Mouse (Mus musculus) megakaryocyte, embryonic 14.5 days (primary cell): ENCODE data around the gene A4galt. TPM values are rescaled to one million over a fixed set of nuclear protein-coding genes. Genes with fewer than 3 reads are reported as not detected.

ENCODE experiments used
- H3K27me3 ChIP-seq: replicated peaks from 2 replicates; pipeline ENCODE3; 2012; ENCODE audit warnings: inconsistent platforms
- H3K36me3 ChIP-seq: replicated peaks from 2 replicates; pipeline ENCODE3; 2012; ENCODE audit warnings: low read length, inconsistent platforms, mixed read lengths
- H3K4me1 ChIP-seq: 2 replicates; pipeline ENCODE4 v1.6.1; 2012; ENCODE audit warnings: inconsistent platforms
- H3K4me3 ChIP-seq: replicated peaks from 2 replicates; pipeline ENCODE3; 2012; ENCODE audit warnings: moderate library complexity, mild to moderate bottlenecking, inconsistent platforms
- H3K9me3 ChIP-seq: 2 replicates; pipeline ENCODE4 v1.6.1; 2012; ENCODE audit warnings: inconsistent platforms
- FLI1 ChIP-seq: IDR thresholded peaks from 2 replicates; pipeline ENCODE4 v1.6.1; 2012; ENCODE audit warnings: low read length, inconsistent platforms, mixed read lengths
- GATA1 ChIP-seq: IDR thresholded peaks from 3 replicates; pipeline ENCODE4 v1.6.1; 2012; ENCODE audit warnings: mixed read lengths, low read length, inconsistent platforms, borderline replicate concordance
- polyA plus RNA-seq: library from polyadenylated mRNA; stranded (reverse); fragments of >175 nt; gene quantifications from 2 replicates; pipeline ENCODE4 v1.2.3, GENCODE M21; 2012; ENCODE audit warnings: low replicate concordance; ENCODE audit not compliant: insufficient read depth

The A4galt gene
- polyA plus RNA-seq, 1 experiment = not detected

DNA sequence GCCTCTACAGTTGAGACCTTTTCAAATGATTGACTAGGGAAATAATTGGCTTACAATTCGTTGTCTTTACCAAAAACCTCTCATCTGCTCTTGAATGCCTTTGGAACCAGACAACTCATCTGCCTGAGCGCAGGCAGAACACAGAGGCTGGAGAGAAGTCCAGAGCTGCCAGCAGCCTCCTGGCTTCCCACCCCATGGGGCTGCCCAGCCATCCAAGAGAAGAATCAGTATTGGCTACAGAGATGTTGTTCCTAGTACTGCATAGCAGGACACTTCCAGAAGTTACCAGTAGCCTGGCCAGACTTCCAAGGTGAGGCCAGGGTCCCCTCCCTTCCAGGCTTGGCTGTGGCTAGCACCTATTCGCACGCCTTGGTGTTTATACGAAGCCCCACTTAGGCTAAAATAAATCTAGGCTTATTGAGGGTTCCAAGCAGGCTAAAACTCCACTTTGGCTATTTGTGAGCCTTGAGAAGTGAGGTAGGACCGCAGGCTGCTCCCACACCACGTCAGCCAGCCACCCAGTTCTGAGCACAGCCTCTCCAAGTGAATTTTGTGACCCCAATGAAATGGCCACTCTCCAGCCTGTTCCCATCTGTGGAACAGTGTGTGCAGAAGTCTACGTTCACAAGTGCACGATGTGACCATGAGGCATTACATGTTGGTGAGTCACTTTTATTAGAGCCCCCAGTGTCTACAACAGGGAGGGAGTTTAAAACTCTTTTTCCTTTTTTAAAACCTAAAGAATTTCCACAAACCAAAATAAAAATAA lies 25.3 kb downstream of the A4galt start:
- peaks cover 31% of the 10 kb centered on the region for H3K4me1 ChIP-seq
- no peak overlapping the region for H3K4me3 ChIP-seq
- H3K9me3 ChIP-seq = no peaks in the 10 kb centered on the region
- peaks cover 71% of the 10 kb centered on the region for H3K27me3 ChIP-seq
- no peak for TF ChIP-seq FLI1
- no peak for TF ChIP-seq GATA1
- no peaks in the 10 kb centered on the region for H3K36me3 ChIP-seq

DNA sequence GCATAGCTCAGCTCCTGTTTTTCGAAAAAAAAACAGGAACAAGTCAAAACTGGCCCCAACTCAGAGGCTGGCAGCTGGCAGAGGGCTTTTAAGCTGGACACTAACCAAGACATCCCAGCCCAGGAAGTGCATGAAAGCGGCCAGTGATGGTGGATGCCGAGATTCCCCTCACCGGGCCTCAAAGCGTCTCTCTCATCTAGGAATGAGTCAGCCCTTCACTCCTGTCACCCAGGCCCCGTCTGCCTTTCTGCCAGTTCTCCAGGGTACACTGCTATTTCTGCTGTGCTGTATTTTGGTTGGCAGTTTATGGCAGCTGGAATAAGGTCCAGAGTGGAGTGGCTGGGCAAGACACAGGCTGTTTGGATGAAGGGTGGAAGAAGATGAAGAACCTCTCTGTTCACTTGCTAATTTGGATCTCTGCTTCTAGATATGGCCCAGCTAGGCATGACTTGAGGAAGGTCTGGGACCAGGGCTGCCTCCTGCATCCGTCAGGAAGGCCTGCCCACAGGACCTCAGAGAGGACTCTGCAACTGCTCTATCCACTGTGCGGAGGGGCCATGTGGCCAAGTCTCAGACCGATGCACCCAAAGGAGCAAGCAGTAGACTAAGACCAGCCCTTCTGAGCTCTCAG lies 27.3 kb downstream of the A4galt start:
- H3K27me3 ChIP-seq = peaks cover 66% of the 10 kb centered on the region
- H3K36me3 ChIP-seq = no peaks in the 10 kb centered on the region
- no peak overlapping the region for H3K4me3 ChIP-seq
- no peak for TF ChIP-seq GATA1
- TF ChIP-seq FLI1 = no peak
- peaks cover 35% of the 10 kb centered on the region for H3K4me1 ChIP-seq
- H3K9me3 ChIP-seq = no peaks in the 10 kb centered on the region

DNA sequence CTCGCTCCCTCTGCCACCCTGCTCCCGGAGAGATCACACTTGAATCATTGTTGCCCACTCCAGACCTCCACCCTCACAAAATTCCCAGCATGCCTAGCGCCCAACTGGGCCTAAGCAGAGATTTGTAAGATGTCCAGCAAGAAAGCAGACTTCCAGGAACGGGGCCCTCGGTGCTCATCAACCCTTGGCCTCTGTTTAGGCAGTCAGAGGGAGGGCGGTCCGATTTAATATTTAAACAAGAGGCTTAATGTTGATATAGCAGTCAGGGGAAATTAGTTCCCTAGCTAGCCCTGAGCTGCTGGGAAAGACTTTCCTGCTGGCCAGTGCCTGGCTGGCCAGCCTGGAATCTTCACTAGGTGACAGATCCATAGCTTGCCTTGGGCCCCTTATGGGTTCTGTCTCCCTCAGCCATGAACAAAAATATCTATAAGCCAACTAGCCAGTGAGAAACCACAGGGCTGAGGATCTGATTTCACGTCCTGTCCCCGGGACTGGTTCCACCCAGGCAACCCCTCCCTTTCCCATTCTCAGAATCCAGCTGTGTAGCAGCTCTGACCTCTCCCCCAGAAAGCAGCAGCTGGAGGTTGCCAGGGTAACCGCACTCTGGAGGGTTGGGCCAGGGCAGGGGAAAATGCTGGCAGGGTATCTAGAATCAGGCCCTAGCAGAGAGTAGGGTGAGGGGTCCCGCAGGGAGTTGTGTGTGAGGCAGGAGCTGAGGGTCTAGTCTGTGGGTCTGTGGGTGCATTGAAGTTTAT lies 28.2 kb downstream of the A4galt start:
- Histone ChIP-seq H3K27me3 (peaks cover 65% of the 10 kb centered on the region), H3K36me3 (no peaks in the 10 kb centered on the region), H3K4me3 (no peak overlapping the region), H3K9me3 (no peaks in the 10 kb centered on the region), H3K4me1 (peaks cover 35% of the 10 kb centered on the region)
- no peak for TF ChIP-seq GATA1
- TF ChIP-seq FLI1 = no peak

DNA sequence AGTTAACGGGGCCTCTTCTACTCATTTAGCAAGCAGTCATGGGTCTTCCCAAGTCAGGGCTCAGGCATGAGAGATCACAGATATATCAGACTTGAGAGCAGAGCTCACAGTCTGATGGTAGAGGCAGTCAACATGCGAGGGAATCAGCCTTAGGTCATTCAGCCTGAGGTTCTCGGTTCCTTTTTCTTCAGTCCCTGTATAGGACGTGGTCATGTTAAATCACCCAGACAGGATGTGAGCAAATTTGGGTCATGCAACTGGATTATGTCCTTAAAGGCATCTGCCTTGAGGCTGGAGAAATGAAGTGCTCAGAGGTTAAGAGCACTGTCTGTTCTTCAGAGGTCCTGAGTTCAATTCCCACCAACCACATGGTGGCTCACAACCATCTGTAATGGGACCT lies 29.9 kb downstream of the A4galt start:
- H3K36me3 ChIP-seq = no peaks in the 10 kb centered on the region
- H3K27me3 ChIP-seq = peaks cover 51% of the 10 kb centered on the region
- H3K4me1 ChIP-seq = peaks cover 39% of the 10 kb centered on the region
- H3K4me3 ChIP-seq = no peak overlapping the region
- no peak for TF ChIP-seq GATA1
- TF ChIP-seq FLI1 = no peak
- peaks cover 3% of the 10 kb centered on the region; the same call in 1 of the 2 replicates for H3K9me3 ChIP-seq

DNA sequence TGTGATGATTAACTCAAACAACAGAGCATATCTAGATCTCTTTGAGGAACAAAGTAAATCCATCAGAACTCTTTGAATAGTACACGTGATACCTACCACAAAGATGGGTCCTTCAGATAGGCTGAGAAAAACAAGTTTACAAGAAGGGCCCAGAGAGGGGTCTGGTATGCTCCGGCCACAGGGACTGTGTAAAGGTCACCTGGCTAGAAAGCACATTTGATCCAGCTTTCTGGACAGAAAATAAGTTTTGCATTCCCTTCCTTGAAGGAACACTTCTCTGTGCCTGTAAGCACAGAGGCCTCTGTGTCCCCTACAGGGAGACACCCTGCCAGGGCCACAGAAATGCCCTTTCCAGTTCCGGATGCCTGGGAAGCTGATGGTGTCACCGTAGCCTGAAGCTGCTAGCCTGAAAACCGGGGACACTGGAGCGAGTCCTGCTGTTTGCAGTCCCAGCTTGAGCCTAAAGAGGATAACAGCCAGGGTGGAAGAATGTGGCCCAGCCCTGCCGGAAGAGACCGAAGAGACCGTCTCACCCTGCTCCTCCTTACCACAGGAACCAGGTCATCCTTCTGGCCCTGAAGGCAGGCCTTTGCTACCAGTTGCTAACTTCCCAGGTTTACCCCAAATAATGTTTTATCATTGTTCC lies 31.1 kb downstream of the A4galt start:
- no peak overlapping the region for H3K4me3 ChIP-seq
- peaks cover 41% of the 10 kb centered on the region for H3K27me3 ChIP-seq
- no peaks in the 10 kb centered on the region for H3K36me3 ChIP-seq
- peaks cover 3% of the 10 kb centered on the region; the same call in 1 of the 2 replicates for H3K9me3 ChIP-seq
- TF ChIP-seq GATA1 = no peak
- peaks cover 47% of the 10 kb centered on the region for H3K4me1 ChIP-seq

DNA sequence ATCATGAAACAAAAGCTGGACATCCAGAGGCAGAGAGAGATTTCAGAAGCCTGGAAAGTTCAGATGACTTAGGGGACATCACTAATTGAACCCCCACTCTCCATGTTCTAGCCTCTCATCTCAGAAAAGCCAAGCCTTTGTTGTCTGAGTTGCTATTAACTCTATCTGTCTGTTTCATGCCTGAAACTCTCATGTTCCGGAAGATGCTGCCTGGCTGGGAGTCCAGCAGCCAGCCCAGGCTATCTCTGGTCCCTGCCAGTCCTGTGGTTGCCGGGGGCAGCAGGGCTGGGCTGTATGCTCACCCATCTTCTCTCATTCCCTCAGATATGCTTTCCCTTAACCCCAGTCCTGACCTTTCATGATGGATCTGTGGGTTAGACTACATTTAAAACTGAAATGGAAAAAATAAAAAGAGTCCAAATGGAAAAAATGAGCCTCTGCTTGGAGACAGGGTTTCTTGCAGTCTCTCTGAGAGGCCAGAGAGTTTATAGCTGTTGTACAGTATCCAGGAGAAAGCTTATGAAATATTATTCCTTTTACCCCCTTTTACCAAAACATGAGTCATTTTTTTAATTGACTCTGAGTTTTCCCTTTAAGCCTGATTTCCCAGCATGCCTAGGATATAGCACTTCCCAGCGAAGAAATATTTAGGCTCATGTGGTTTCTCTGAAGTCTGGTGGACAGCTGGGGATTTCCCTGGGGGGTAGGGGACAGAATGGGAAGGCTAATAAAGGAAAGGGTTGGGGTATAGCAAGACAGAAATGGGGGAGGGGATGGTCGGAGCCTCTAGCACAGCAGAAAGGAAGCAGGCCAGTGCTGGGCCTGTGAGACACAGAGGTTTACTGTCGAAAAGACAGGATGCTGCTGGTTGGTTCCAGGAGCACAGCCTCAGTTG lies 36.0 kb downstream of the A4galt start:
- Histone ChIP-seq H3K4me3 (no peak overlapping the region), H3K27me3 (peaks cover 40% of the 10 kb centered on the region), H3K4me1 (peaks cover 35% of the 10 kb centered on the region), H3K9me3 (peaks cover 3% of the 10 kb centered on the region; the same call in 1 of the 2 replicates), H3K36me3 (no peaks in the 10 kb centered on the region)
- TF ChIP-seq FLI1 (no peak), GATA1 (no peak)

DNA sequence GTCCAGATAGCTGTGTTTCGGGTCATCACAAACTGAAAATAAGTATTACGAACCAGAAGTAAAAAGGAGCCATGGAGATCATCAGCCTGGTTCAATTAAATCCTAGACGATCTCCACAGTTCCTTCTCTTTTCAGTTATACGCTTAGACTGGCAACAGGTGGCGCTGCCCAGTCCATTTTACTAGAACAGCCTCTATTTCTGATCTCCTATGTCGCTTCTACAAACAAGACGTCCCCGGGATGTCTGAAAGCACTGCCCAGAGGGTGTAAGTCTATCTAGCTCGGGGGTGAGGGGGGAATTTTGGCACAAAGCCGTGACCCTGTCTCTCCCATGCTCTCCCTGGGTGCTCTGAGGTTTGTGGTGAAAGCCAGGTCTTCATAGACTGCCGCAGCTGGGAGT lies 41.3 kb downstream of the A4galt start:
- TF ChIP-seq GATA1 (no peak), FLI1 (no peak)
- no peaks in the 10 kb centered on the region for H3K36me3 ChIP-seq
- H3K4me1 ChIP-seq = peaks cover 47% of the 10 kb centered on the region
- H3K27me3 ChIP-seq = peaks cover 49% of the 10 kb centered on the region
- no peaks in the 10 kb centered on the region for H3K9me3 ChIP-seq
- H3K4me3 ChIP-seq = peak overlapping the region; percentile 53

DNA sequence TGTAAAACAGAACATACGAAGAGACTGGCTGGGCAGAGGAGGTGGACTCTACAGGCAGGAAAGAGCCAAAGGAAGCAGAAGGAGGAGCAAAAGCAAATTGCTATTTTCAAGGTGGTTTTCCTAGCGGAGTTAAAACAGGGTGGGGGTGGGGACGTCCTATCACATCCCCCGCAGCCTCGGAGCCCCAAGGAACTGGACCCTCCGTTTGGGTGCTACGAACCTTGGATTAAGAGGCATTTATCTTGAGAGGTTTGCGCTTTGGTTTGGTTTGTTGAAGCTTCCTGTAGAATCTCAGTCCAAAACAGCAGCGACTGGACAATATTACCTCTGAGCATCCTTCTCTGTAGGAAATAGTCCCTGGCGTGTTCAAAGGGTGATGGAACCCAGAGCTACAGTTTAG lies 41.9 kb downstream of the A4galt start:
- H3K36me3 ChIP-seq = no peaks in the 10 kb centered on the region
- peak overlapping the region; percentile 53 for H3K4me3 ChIP-seq
- H3K9me3 ChIP-seq = no peaks in the 10 kb centered on the region
- peaks cover 49% of the 10 kb centered on the region for H3K27me3 ChIP-seq
- TF ChIP-seq FLI1 (no peak), GATA1 (no peak)
- peaks cover 48% of the 10 kb centered on the region for H3K4me1 ChIP-seq
